Mouse (Mus musculus) gastrocnemius, adult 2 months (tissue): ENCODE measurements around the gene Olfr194. TPM values are rescaled to one million over a fixed set of nuclear protein-coding genes. Genes with fewer than 3 reads are reported as not detected.
"Not testable (repeated sequence)": the region's sequence is repeated elsewhere in the genome, so short reads cannot be mapped to it uniquely, and the experiment has no call there.

Experiments
- DNase-seq: peaks from one replicate; pipeline ENCODE4 v3.0.0; 2022
- H3K27ac ChIP-seq: fragments of 200-600 bp; 2 replicates; pipeline ENCODE4 v1.8.1; 2022; ENCODE audit warnings: mild to moderate bottlenecking
- H3K4me3 ChIP-seq: fragments of 200-600 bp; 2 replicates; pipeline ENCODE4 v1.8.1; 2022; ENCODE audit warnings: mild to moderate bottlenecking, moderate library complexity
- CTCF ChIP-seq: fragments of 200-600 bp; IDR thresholded peaks from 2 replicates; pipeline ENCODE4 v1.8.1; 2022; ENCODE audit warnings: antibody characterized with exemption, mild to moderate bottlenecking, moderate library complexity
- intact Hi-C: fragments of 180-260 bp; cut with DNase I; formaldehyde crosslinking; loops from one replicate; pipeline ENCODE4 v1.15.1; 2025
- long read RNA-seq, 2 experiments: library from polyadenylated mRNA; stranded (forward); transcript quantifications; one replicate each; pipeline ENCODE4 v2.0.0; 2021
- total RNA-seq, 2 experiments: library from RNA; stranded (reverse); gene quantifications; 2 replicates each; pipeline ENCODE4 v1.2.3; 2021

Gene Olfr194
- total RNA-seq: not detected
- long read RNA-seq, experiment 1: 0 reads
- long read RNA-seq, experiment 2: 0 reads

- no peak for TF ChIP-seq CTCF
- no peak within 1 kb of the TSS for H3K27ac ChIP-seq
- no peak within 1 kb of the TSS for H3K4me3 ChIP-seq
- intact Hi-C loops: no loop called here
- DNase-seq: no peak
Observed at GRCm38 (mm10) chr16:59120969-59121368, at the start of gene Olfr194. Gene Olfr194 (minus strand): TSS chr16:59121069.

- no peak for TF ChIP-seq CTCF
- intact Hi-C loops: no loop called here
- DNase-seq: no peak
Observed at GRCm38 (mm10) chr16:59170354-59170753, 49.5 kb upstream of the Olfr194 start, which contains the start of gene Olfr196. Gene Olfr196 (minus strand): TSS chr16:59170454.

GRCm38 (mm10) chr16:59151996-59152395 lies 31.1 kb upstream of the Olfr194 start:
- intact Hi-C loops: no loop called here
- Histone ChIP-seq H3K27ac (no peak overlapping the region), H3K4me3 (no peak overlapping the region)
- DNase-seq: no peak
- TF ChIP-seq CTCF: no peak

More at GRCm38 (mm10) chr16:59170354-59170753, 49.5 kb upstream of the Olfr194 start, which contains the start of gene Olfr196:
- no peak within 1 kb of the TSS for H3K27ac ChIP-seq
- H3K4me3 ChIP-seq: no peak within 1 kb of the TSS

GRCm38 (mm10) chr16:59146746-59147145 lies 25.9 kb upstream of the Olfr194 start, which contains the start of gene Olfr195:
Gene Olfr195 (plus strand): TSS chr16:59147046.
- TF ChIP-seq CTCF: no peak
- no peak within 1 kb of the TSS for H3K27ac ChIP-seq
- DNase-seq: no peak
- intact Hi-C loops: no loop called here
- no peak within 1 kb of the TSS for H3K4me3 ChIP-seq

GRCm38 (mm10) chr16:59141105-59141504 lies 20.2 kb upstream of the Olfr194 start:
- no peak for TF ChIP-seq CTCF
- intact Hi-C loops: no loop called here
- no peak for DNase-seq
- H3K4me3 ChIP-seq: no peak overlapping the region
- no peak overlapping the region for H3K27ac ChIP-seq

- no peak overlapping the region for H3K27ac ChIP-seq
- H3K4me3 ChIP-seq: no peak overlapping the region
- no peak for DNase-seq
- no peak for TF ChIP-seq CTCF
- intact Hi-C loops: no loop called here
Observed at GRCm38 (mm10) chr16:59130740-59131139, 9.9 kb upstream of the Olfr194 start.

- no peak for TF ChIP-seq CTCF
- H3K4me3 ChIP-seq: no peak within 1 kb of the TSS
- H3K27ac ChIP-seq: no peak within 1 kb of the TSS
- no peak for DNase-seq
- intact Hi-C loops: no loop called here
Observed at GRCm38 (mm10) chr16:59111781-59112180, 9.1 kb downstream of the Olfr194 start, which contains the start of gene Olfr193. Gene Olfr193 (minus strand): TSS chr16:59111881.

- DNase-seq, intact Hi-C loops, H3K27ac ChIP-seq, H3K4me3 ChIP-seq: not testable (repeated sequence)
Observed at GRCm38 (mm10) chr16:59108522-59108921, 12.3 kb downstream of the Olfr194 start.

- no peak for DNase-seq
- Histone ChIP-seq H3K27ac (no peak overlapping the region), H3K4me3 (no peak overlapping the region)
- TF ChIP-seq CTCF: no peak
- intact Hi-C loops: no loop called here
Observed at GRCm38 (mm10) chr16:59105312-59105711, 15.6 kb downstream of the Olfr194 start.

GRCm38 (mm10) chr16:59089722-59090121 lies 31.1 kb downstream of the Olfr194 start, which contains the start of gene Olfr191:
Gene Olfr191 (minus strand): TSS chr16:59089822.
- DNase-seq, intact Hi-C loops, H3K4me3 ChIP-seq, H3K27ac ChIP-seq: not testable (repeated sequence)

GRCm38 (mm10) chr16:59081113-59081512 lies 39.8 kb downstream of the Olfr194 start:
- intact Hi-C loops, H3K4me3 ChIP-seq, H3K27ac ChIP-seq, DNase-seq: not testable (repeated sequence)

- no peak for TF ChIP-seq CTCF
- Histone ChIP-seq H3K4me3 (no peak within 1 kb of the TSS), H3K27ac (no peak within 1 kb of the TSS)
- intact Hi-C loops: no loop called here
- no peak for DNase-seq
Observed at GRCm38 (mm10) chr16:59077905-59078304, 43.0 kb downstream of the Olfr194 start, which contains the start of gene Olfr190. Gene Olfr190 (minus strand): TSS chr16:59078005.

- no peak for TF ChIP-seq CTCF
- DNase-seq: no peak
- intact Hi-C loops: no loop called here
- no peak overlapping the region for H3K4me3 ChIP-seq
- no peak overlapping the region for H3K27ac ChIP-seq
Observed at GRCm38 (mm10) chr16:59073520-59073919, 47.3 kb downstream of the Olfr194 start.

- no peak for DNase-seq
- TF ChIP-seq CTCF: no peak
- H3K4me3 ChIP-seq: no peak overlapping the region
- H3K27ac ChIP-seq: no peak overlapping the region
- intact Hi-C loops: no loop called here
Observed at GRCm38 (mm10) chr16:59071755-59072154, 49.1 kb downstream of the Olfr194 start.

Other genes with a start within 250 kb of the Olfr194 start
- not detected for gene Olfr177, start 246.3 kb downstream of the Olfr194 start, total RNA-seq
- not detected for gene Olfr178, start 229.0 kb downstream of the Olfr194 start, total RNA-seq
- not detected for gene Olfr181, start 192.3 kb downstream of the Olfr194 start, total RNA-seq
- not detected for gene Olfr180, start 191.7 kb downstream of the Olfr194 start, total RNA-seq
- not detected for gene Olfr183, start 125.7 kb downstream of the Olfr194 start, total RNA-seq
- gene Olfr186, start 90.8 kb downstream of the Olfr194 start, total RNA-seq: not detected
- not detected for gene Olfr187, start 81.3 kb downstream of the Olfr194 start, total RNA-seq
- not detected for gene Olfr190, start 43.1 kb downstream of the Olfr194 start, total RNA-seq
- gene Olfr191, start 31.2 kb downstream of the Olfr194 start, total RNA-seq: not detected
- not detected for gene Olfr193, start 9.2 kb downstream of the Olfr194 start, total RNA-seq
- not detected for gene Olfr195, start 26.0 kb upstream of the Olfr194 start, total RNA-seq
- gene Olfr196, start 49.4 kb upstream of the Olfr194 start, total RNA-seq: not detected
- not detected for gene Olfr198, start 82.5 kb upstream of the Olfr194 start, total RNA-seq
- gene Olfr199, start 98.7 kb upstream of the Olfr194 start, total RNA-seq: not detected
- gene Olfr201, start 151.6 kb upstream of the Olfr194 start, total RNA-seq: not detected
- gene Olfr202, start 165.7 kb upstream of the Olfr194 start, total RNA-seq: not detected
- not detected for gene Olfr203, start 177.8 kb upstream of the Olfr194 start, total RNA-seq
- gene Olfr204, start 197.2 kb upstream of the Olfr194 start, total RNA-seq: not detected
- gene Olfr205, start 210.1 kb upstream of the Olfr194 start, total RNA-seq: not detected
- gene Olfr206, start 228.2 kb upstream of the Olfr194 start, total RNA-seq: not detected
- not detected for gene Olfr209, start 242.9 kb upstream of the Olfr194 start, total RNA-seq